Mouse (Mus musculus) hindbrain, postnatal 0 days (tissue): ENCODE data around the gene Ssu72. TPM values are rescaled to one million over a fixed set of nuclear protein-coding genes. Genes with fewer than 3 reads are reported as not detected.

Experiments used
- ATAC-seq: fragments of 200-750 bp; cut with Nextera tagmentation; 2 replicates; pipeline ENCODE4 v1.8.0; 2017; ENCODE audit warnings: mild to moderate bottlenecking, moderate TSS enrichment, moderate library complexity
- DNase-seq: peaks from one replicate; pipeline ENCODE4 v3.0.0-alpha.2; 2015; ENCODE audit warnings: low spot score
- H3K27ac ChIP-seq: fragments of 300-500 bp; sonication (generic); 2 replicates; pipeline ENCODE4 v1.5.1; 2014; ENCODE audit warnings: mild to moderate bottlenecking
- H3K27me3 ChIP-seq: fragments of 300-500 bp; sonication (generic); 2 replicates; pipeline ENCODE4 v1.6.1; 2014; ENCODE audit warnings: low read length, mixed read lengths; ENCODE audit not compliant: insufficient read depth
- H3K36me3 ChIP-seq: fragments of 300-500 bp; sonication (generic); 2 replicates; pipeline ENCODE4 v1.6.1; 2014; ENCODE audit warnings: low read length, mixed read lengths; ENCODE audit not compliant: insufficient read depth
- H3K4me1 ChIP-seq: fragments of 300-500 bp; sonication (generic); 2 replicates; pipeline ENCODE4 v1.6.1; 2014; ENCODE audit warnings: antibody characterized with exemption, low read length, mixed read lengths; ENCODE audit not compliant: insufficient read depth
- H3K4me2 ChIP-seq: fragments of 300-500 bp; sonication (generic); 2 replicates; pipeline ENCODE4 v1.6.1; 2014; ENCODE audit warnings: low read depth, mild to moderate bottlenecking, low read length, moderate library complexity, mixed read lengths
- H3K4me3 ChIP-seq: fragments of 300-500 bp; sonication (generic); 2 replicates; pipeline ENCODE4 v1.5.1; 2014; ENCODE audit warnings: low read length
- H3K9ac ChIP-seq: fragments of 300-500 bp; sonication (generic); replicated peaks from 2 replicates; pipeline ENCODE4 v1.6.1; 2014; ENCODE audit warnings: mild to moderate bottlenecking, low read length, moderate library complexity, mixed read lengths
- H3K9me3 ChIP-seq: fragments of 300-500 bp; sonication (generic); 2 replicates; pipeline ENCODE4 v1.6.1; 2016; ENCODE audit warnings: low read length, mixed read lengths
- CTCF ChIP-seq: IDR thresholded peaks from 2 replicates; pipeline ENCODE4 v1.5.1; 2016; ENCODE audit warnings: antibody characterized with exemption, control low read depth, low read depth
- WGBS: fragments of 180-500 bp; shearing (Covaris S2); extraction: QIAGEN DNeasy Blood & Tissue Kit; methylation state at CpG from one replicate; pipeline ENCODE4 v1.1.7; 2014; 5-methylcytosine and 5-hydroxymethylcytosine counted together
- polyA plus RNA-seq: library from polyadenylated mRNA; unstranded; fragments of >200 nt; fragmentation: Nextera tagmentation; extraction: Ambion mirVana; gene quantifications from 2 replicates; pipeline ENCODE4 v1.2.1, GENCODE M21; 2015
- total RNA-seq: library from RNA; depleted of rRNA; stranded (reverse); fragments of >200 nt; gene quantifications from 2 replicates; pipeline ENCODE4 v1.2.3, GENCODE M21; 2014; rRNA removed

Ssu72 gene
- total RNA-seq: 110 and 117 TPM in 2 replicates
- 165 and 169 TPM in 2 replicates for polyA plus RNA-seq

GRCm38 (mm10) chr4:155704721-155705591, at the start of gene Ssu72:
Gene Ssu72 (plus strand): TSS chr4:155704800.
- WGBS: under 1% methylated on average over 79 of the region's 83 CpGs
- Histone ChIP-seq H3K27me3 (no peaks in the 10 kb centered on the region), H3K4me2 (peak within 1 kb of the TSS; percentile 83), H3K4me3 (peak within 1 kb of the TSS; percentile 94), H3K27ac (peak within 1 kb of the TSS; percentile 97), H3K9me3 (no peaks in the 10 kb centered on the region), H3K4me1 (peaks cover 4% of the 10 kb centered on the region; the same call in 1 of the 2 replicates), H3K9ac (peak within 1 kb of the TSS; percentile 95), H3K36me3 (no peaks in the 10 kb centered on the region)
- peak; percentile 96 for ATAC-seq
- peak; percentile 98 for DNase-seq
- TF ChIP-seq CTCF: no peak

DNA sequence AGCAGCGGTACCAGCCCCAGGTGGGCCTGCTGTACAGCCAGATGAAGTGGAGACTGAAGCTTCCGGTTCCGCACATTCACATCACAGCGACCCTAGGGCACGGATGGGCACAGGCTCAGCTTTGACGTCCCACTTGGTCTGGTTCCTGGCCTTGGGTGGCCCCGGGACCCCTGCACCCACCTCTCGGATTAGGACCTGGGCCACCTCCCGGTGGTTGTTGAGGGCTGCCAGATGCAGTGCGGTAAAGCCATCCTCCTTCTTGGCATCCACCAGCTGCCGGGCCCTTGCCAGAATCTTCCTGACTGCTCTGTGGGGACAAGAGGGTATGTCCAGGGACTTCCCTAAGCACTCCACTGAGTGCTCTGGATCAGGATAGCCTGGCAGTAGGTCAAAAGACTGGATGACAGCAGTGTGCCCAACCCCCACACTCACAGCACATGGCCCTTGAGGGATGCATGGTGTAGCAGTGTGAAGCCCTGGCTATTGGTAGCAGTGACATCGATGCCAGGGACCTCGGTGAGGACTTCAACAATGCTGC, 48.3 kb upstream of the Ssu72 start:
- no peak overlapping the region for H3K27ac ChIP-seq
- H3K4me3 ChIP-seq: no peak overlapping the region
- no peaks in the 10 kb centered on the region for H3K9me3 ChIP-seq
- peaks cover 17% of the 10 kb centered on the region; the same call in 1 of the 2 replicates for H3K27me3 ChIP-seq
- no peak for DNase-seq
- no peak for ATAC-seq
- no peak overlapping the region for H3K9ac ChIP-seq
- H3K36me3 ChIP-seq: peaks cover 15% of the 10 kb centered on the region
- H3K4me1 ChIP-seq: peaks cover 10% of the 10 kb centered on the region; the same call in 1 of the 2 replicates
- TF ChIP-seq CTCF: no peak
- WGBS: 80% methylated on average over 13 of the region's 13 CpGs
- H3K4me2 ChIP-seq: no peak overlapping the region

DNA sequence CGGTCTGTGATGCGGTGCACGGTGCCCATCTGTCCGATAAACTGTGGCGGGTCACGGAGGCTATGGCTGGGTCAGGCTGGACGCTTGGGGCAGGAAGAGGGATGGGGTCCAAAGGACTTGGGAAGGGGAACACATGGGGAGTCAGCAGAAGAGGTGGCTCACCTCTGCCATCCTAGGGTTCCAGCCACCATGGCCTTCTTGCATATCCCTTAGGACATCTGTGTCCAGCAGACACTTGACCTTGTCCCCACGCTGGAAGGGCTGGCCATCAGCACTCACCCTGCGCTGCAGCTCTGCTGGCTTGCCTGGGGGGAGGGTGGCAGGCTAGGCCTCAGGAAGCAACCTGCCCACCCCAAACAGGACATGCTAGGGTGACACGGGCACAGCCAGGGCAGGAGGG, 45.6 kb upstream of the Ssu72 start:
- H3K27me3 ChIP-seq: peaks cover 11% of the 10 kb centered on the region; the same call in 1 of the 2 replicates
- peaks cover 16% of the 10 kb centered on the region for H3K36me3 ChIP-seq
- H3K4me3 ChIP-seq: no peak overlapping the region
- 91% methylated on average over 10 of the region's 10 CpGs for WGBS
- no peak overlapping the region for H3K9ac ChIP-seq
- no peak overlapping the region for H3K27ac ChIP-seq
- H3K4me2 ChIP-seq: no peak overlapping the region
- DNase-seq: no peak
- no peak for ATAC-seq
- H3K4me1 ChIP-seq: no peaks in the 10 kb centered on the region; the same call in 1 of the 2 replicates
- H3K9me3 ChIP-seq: no peaks in the 10 kb centered on the region
- TF ChIP-seq CTCF: no peak

DNA sequence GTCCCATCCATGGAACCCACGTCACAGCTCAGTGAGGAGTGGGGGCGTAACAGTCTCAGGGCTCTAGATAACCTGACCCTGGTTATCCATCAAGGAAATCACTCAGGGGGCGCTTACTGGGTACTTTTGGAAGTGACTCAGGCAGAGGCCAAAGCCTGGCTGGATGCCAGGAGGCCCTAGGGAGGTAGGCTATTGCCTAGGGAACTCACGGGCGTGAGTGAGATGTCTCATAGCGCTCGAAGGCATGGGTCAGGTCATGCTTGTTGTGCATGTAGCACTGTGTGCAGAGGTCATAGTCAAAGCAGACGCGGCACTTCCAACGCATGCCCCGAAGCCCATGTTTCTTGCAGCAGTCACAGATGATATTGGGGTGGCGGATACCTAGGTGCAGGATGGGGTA, 44.0 kb upstream of the Ssu72 start:
- no peak overlapping the region for H3K4me3 ChIP-seq
- H3K36me3 ChIP-seq: peaks cover 15% of the 10 kb centered on the region
- ATAC-seq: no peak

GRCm38 (mm10) chr4:155666903-155667302, 37.7 kb upstream of the Ssu72 start:
- Histone ChIP-seq H3K4me2 (no peak overlapping the region), H3K27me3 (no peaks in the 10 kb centered on the region), H3K27ac (no peak overlapping the region), H3K9ac (no peak overlapping the region), H3K4me1 (peaks cover 5% of the 10 kb centered on the region; the same call in 1 of the 2 replicates), H3K4me3 (no peak overlapping the region), H3K36me3 (peaks cover 6% of the 10 kb centered on the region; the same call in 1 of the 2 replicates), H3K9me3 (no peaks in the 10 kb centered on the region)
- no peak for TF ChIP-seq CTCF
- DNase-seq: no peak
- ATAC-seq: no peak

More for the DNA sequence above, 44.0 kb upstream of the Ssu72 start:
- 69% methylated on average over 12 of the region's 12 CpGs for WGBS
- H3K27ac ChIP-seq: no peak overlapping the region
- no peaks in the 10 kb centered on the region for H3K9me3 ChIP-seq
- DNase-seq: no peak
- TF ChIP-seq CTCF: no peak
- H3K4me1 ChIP-seq: no peaks in the 10 kb centered on the region
- H3K9ac ChIP-seq: no peak overlapping the region
- no peak overlapping the region for H3K4me2 ChIP-seq
- H3K27me3 ChIP-seq: 0 out of 2 replicates have a peak, but pooled peaks cover 2% of the 10 kb centered on the region

GRCm38 (mm10) chr4:155668689-155669597, 35.7 kb upstream of the Ssu72 start, which contains the start of gene Mib2:
Gene Mib2 (minus strand): TSS chr4:155669198.
- no peak for TF ChIP-seq CTCF
- DNase-seq (peak; percentile 99), ATAC-seq (peak; percentile 99)
- under 1% methylated on average over 64 of the region's 73 CpGs for WGBS
- Histone ChIP-seq H3K4me2 (peak within 1 kb of the TSS; percentile 88), H3K4me1 (peaks cover 5% of the 10 kb centered on the region; the same call in 1 of the 2 replicates), H3K27ac (peak within 1 kb of the TSS; percentile 88), H3K27me3 (no peaks in the 10 kb centered on the region), H3K36me3 (no peaks in the 10 kb centered on the region; the same call in 1 of the 2 replicates), H3K4me3 (peak within 1 kb of the TSS; percentile 90), H3K9ac (peak within 1 kb of the TSS; percentile 82), H3K9me3 (no peaks in the 10 kb centered on the region)
